Mouse (Mus musculus) heart, postnatal 0 days (tissue): ENCODE results near the gene Cpvl.

Experiments used
- CTCF ChIP-seq: IDR thresholded peaks from 2 replicates; pipeline ENCODE4 v1.5.1; 2016; ENCODE audit warnings: antibody characterized with exemption, control low read depth, low read depth
- EP300 ChIP-seq: IDR thresholded peaks from 2 replicates; pipeline ENCODE4 v1.6.1; 2016; ENCODE audit warnings: antibody characterized with exemption, low read depth

DNA sequence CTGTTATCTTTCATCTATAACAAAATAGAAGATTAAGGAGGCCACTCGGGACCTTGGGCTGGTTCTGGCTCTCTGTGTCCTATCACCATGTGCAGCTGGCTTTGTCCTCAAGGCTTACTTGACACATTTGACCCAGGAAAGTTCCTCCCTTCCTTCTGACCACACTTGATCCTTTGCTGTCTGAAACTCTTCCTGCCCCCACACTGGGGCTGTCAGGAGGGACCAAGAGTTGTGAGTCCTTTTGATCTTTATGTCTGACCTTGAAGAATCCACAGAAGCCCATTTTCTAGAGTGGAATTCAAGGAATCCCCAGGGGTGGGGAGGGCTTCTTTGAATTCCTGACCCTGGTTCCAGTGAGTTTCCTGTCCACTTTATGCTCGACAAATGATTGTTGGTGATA lies 39.6 kb upstream of the Cpvl start:
- TF ChIP-seq EP300, result no peak
- TF ChIP-seq CTCF, result no peak
